Mouse (Mus musculus) adipocyte (in vitro differentiated cells): ENCODE data around the gene Dek.
A peak's percentile ranks its signal among the peaks of the same experiment; 100 is the strongest.

Experiments used
- DNase-seq: peaks from one replicate; pipeline ENCODE4 v3.0.0-alpha.2; 2016; ENCODE audit warnings: low spot score

Dek gene

GRCm38 (mm10) chr13:47109239-47109638 is 3.2 kb upstream of the Dek start:
- no peak for DNase-seq

GRCm38 (mm10) chr13:47106580-47106888 is 533 bp upstream of the Dek start:
- no peak for DNase-seq

GRCm38 (mm10) chr13:47104856-47105541 is 1.0 kb downstream of the Dek start:
- peak; percentile 74 for DNase-seq

- DNase-seq = no peak
Observed at GRCm38 (mm10) chr13:47104146-47104545, 1.9 kb downstream of the Dek start.

GRCm38 (mm10) chr13:47100587-47100986 is 5.4 kb downstream of the Dek start:
- no peak for DNase-seq

- DNase-seq = no peak
Observed at GRCm38 (mm10) chr13:47099265-47099664, 6.7 kb downstream of the Dek start.

GRCm38 (mm10) chr13:47096591-47096990 is 9.4 kb downstream of the Dek start:
- peak; percentile 10 for DNase-seq

GRCm38 (mm10) chr13:47093791-47094190 is 12.2 kb downstream of the Dek start:
- DNase-seq = no peak

- no peak for DNase-seq
Observed at GRCm38 (mm10) chr13:47089271-47089670, 16.7 kb downstream of the Dek start.

GRCm38 (mm10) chr13:47088433-47088832 is 17.6 kb downstream of the Dek start:
- DNase-seq = no peak

GRCm38 (mm10) chr13:47080905-47081505 is 25.0 kb downstream of the Dek start:
- DNase-seq = no peak

- DNase-seq = peak; percentile 11
Observed at GRCm38 (mm10) chr13:47078799-47079198, 27.2 kb downstream of the Dek start.

- DNase-seq = no peak
Observed at GRCm38 (mm10) chr13:47077367-47077766, 28.6 kb downstream of the Dek start.

GRCm38 (mm10) chr13:47076156-47076555 is 29.8 kb downstream of the Dek start:
- DNase-seq = no peak

GRCm38 (mm10) chr13:47072484-47072883 is 33.5 kb downstream of the Dek start:
- DNase-seq = no peak

GRCm38 (mm10) chr13:47071871-47072270 is 34.1 kb downstream of the Dek start:
- no peak for DNase-seq

- DNase-seq = no peak
Observed at GRCm38 (mm10) chr13:47070329-47071080, 35.5 kb downstream of the Dek start.

- no peak for DNase-seq
Observed at GRCm38 (mm10) chr13:47067001-47067400, 39.0 kb downstream of the Dek start.

- DNase-seq = no peak
Observed at GRCm38 (mm10) chr13:47066516-47066915, 39.5 kb downstream of the Dek start.

- DNase-seq = no peak
Observed at GRCm38 (mm10) chr13:47063985-47064760, 41.8 kb downstream of the Dek start.

- DNase-seq = no peak
Observed at GRCm38 (mm10) chr13:47062756-47063155, 43.2 kb downstream of the Dek start.

GRCm38 (mm10) chr13:47056781-47057180 is 49.2 kb downstream of the Dek start:
- DNase-seq = no peak

GRCm38 (mm10) chr13:47056126-47056525 is 49.9 kb downstream of the Dek start:
- DNase-seq = no peak
